Mouse (Mus musculus) midbrain, embryonic 10.5 days (tissue): Measurements from ENCODE around the gene Arhgap11a. TPM values are rescaled to one million over a fixed set of nuclear protein-coding genes. Genes with fewer than 3 reads are reported as not detected.

ENCODE experiments used
- DNase-seq: peaks from one replicate; pipeline ENCODE4 v3.0.0-alpha.2; 2017; ENCODE audit warnings: low spot score
- H3K27ac ChIP-seq: fragments of 300-500 bp; sonication (generic); replicated peaks from 2 replicates; pipeline ENCODE4 v1.5.1; 2016; ENCODE audit warnings: mild to moderate bottlenecking
- H3K27me3 ChIP-seq: fragments of 300-500 bp; sonication (generic); 2 replicates; pipeline ENCODE4 v1.6.1; 2016; ENCODE audit warnings: low read depth, mild to moderate bottlenecking; ENCODE audit not compliant: poor library complexity, severe bottlenecking
- H3K36me3 ChIP-seq: fragments of 300-500 bp; sonication (generic); 2 replicates; pipeline ENCODE4 v1.6.1; 2016; ENCODE audit warnings: mild to moderate bottlenecking, moderate library complexity
- H3K4me1 ChIP-seq: fragments of 300-500 bp; sonication (generic); 2 replicates; pipeline ENCODE4 v1.6.1; 2016
- H3K4me3 ChIP-seq: fragments of 300-500 bp; sonication (generic); 2 replicates; pipeline ENCODE4 v1.5.1; 2016; ENCODE audit warnings: mild to moderate bottlenecking, moderate library complexity
- H3K9me3 ChIP-seq: fragments of 300-500 bp; sonication (generic); replicated peaks from 2 replicates; pipeline ENCODE4 v1.6.1; 2016; ENCODE audit warnings: mild to moderate bottlenecking
- WGBS: fragments of 180-500 bp; shearing (Covaris S2); methylation state at CpG from one replicate; pipeline ENCODE4 v1.1.7; 2016; 5-methylcytosine and 5-hydroxymethylcytosine counted together
- polyA plus RNA-seq: library from polyadenylated mRNA; unstranded; fragments of >200 nt; fragmentation: Nextera tagmentation; extraction: Ambion mirVana; gene quantifications from 2 replicates; pipeline ENCODE4 v1.2.1, GENCODE M21; 2016

The Arhgap11a gene
- 31.3 and 38.6 TPM in 2 replicates for polyA plus RNA-seq

DNA sequence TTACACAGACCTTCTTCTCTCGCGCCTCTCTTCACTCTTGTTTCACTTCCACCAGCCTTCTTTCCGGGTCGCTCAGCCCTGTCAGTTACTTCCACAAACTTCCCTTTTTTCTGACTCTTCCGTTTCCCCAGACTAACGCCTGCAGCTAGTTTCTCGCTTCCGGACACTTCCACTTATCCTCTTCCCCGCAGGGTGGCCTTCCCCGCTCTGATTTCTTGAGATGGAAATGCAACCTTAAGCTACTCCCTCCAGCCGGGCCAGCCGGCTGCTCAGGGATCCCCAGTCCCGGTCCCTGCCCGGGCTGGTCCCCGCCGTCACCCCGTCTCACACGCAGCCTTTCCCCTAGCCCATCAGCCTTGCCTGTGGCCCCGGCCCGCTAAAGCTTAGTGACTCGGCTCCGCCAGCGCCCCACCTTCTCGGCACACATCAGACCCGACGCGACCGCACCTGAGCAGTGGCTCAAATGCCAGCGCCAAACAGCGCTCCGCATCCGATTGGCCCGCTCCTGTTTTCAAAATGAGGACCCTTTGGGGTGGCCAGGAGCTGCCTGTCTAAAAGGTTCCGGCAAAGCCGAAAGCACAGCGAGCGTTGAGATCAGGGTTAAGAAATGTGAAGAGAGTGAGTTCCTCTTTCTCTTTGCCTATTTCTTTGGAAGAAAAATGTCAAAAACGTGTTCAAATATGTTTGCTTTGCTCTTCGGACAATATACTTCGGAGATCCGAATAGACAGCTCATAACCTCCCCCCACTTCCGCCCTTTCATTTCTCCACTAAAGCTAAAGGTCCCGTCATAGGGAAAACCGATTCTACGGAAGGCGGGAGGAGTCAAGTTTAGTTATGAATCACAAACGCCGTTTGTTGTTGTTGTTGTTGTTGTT, at the start of gene Arhgap11a:
Arhgap11a (minus strand) TSS at position 417 of the 877 bp plus-strand sequence.
- DNase-seq: peak; percentile 91
- no peaks in the 10 kb centered on the region for H3K27me3 ChIP-seq
- WGBS: under 1% methylated on average over 48 of the region's 48 CpGs
- H3K4me3 ChIP-seq: peak within 1 kb of the TSS; percentile 91
- H3K9me3 ChIP-seq: no peaks in the 10 kb centered on the region
- H3K36me3 ChIP-seq: peaks cover 23% of the 10 kb centered on the region
- peak within 1 kb of the TSS; percentile 94 for H3K27ac ChIP-seq
- peaks cover 28% of the 10 kb centered on the region for H3K4me1 ChIP-seq

DNA sequence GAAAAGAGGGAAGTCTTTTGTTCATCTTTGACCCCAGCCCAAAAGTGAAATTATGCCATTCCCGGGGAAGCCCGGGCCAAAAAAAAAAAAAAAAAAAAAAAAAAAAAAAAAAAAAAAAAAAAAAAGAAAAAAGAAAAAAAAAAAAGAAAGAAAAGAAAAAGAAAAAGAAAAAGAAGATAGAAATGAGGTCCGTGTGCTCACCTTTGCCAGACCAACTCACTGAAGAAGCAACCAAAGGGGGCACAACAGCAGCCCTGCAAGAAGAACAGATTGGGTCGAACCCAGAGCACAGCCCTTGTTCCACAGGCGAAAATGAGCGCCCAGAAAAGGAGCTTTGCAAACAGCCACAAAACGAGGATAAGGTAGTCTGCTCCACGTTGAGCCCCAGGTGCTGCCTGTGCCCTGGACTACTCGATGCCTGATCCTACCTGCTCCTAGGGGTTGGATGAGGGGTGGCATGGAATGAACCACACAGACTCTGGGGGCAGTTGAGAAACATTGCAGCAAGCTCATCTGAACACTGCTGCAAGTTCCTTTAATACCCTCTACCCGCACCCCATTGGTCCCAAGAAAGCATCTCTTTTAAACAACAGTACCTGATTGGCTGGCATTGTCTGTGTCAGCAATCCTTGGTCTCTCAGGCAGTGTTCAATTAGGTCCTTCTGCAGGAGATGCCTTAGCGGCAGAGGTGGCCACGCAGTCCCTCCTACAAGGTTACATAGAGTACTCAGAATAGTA, 45.1 kb upstream of the Arhgap11a start:
- 83% methylated on average over 10 of the region's 12 CpGs for WGBS
- DNase-seq: no peak

GRCm38 (mm10) chr2:113887166-113887565, 38.7 kb upstream of the Arhgap11a start:
- WGBS: 80% methylated on average over 4 of the region's 4 CpGs
- no peak for DNase-seq
- Histone ChIP-seq H3K4me1 (no peaks in the 10 kb centered on the region), H3K36me3 (no peaks in the 10 kb centered on the region), H3K27me3 (no peaks in the 10 kb centered on the region), H3K27ac (no peak overlapping the region), H3K9me3 (no peaks in the 10 kb centered on the region), H3K4me3 (no peak overlapping the region)

More for the DNA sequence above, 45.1 kb upstream of the Arhgap11a start:
- H3K4me1 ChIP-seq: no peaks in the 10 kb centered on the region
- H3K27ac ChIP-seq: no peak overlapping the region
- no peaks in the 10 kb centered on the region for H3K9me3 ChIP-seq
- no peaks in the 10 kb centered on the region for H3K36me3 ChIP-seq
- H3K4me3 ChIP-seq: no peak overlapping the region
- H3K27me3 ChIP-seq: no peaks in the 10 kb centered on the region

DNA sequence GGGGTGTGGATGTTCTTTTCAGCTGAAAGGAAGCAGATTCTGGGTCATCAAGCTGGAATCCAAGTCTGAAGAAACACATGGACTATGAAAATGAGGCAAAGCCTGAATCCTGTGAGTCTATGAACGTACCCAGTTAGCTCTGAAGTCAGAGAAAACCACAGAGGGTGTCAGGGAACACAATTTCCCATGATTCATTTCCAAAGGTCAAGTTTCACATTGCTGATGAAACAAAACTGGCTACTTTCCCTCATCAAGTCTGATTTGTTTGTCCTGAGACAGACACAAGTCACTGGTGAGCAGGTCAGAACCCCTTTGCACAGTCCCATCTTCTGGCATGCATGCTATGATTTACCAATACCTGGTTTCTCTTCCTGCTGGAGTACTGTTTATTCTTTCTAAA, 37.6 kb upstream of the Arhgap11a start:
- H3K9me3 ChIP-seq: no peaks in the 10 kb centered on the region
- no peak overlapping the region for H3K4me3 ChIP-seq
- no peaks in the 10 kb centered on the region for H3K36me3 ChIP-seq
- DNase-seq: no peak
- H3K27ac ChIP-seq: no peak overlapping the region
- 67% methylated on average over 1 of the region's 1 CpGs for WGBS
- no peaks in the 10 kb centered on the region for H3K27me3 ChIP-seq
- H3K4me1 ChIP-seq: no peaks in the 10 kb centered on the region

- DNase-seq: no peak
- WGBS: 93% methylated on average over 1 of the region's 1 CpGs
- Histone ChIP-seq H3K4me1 (no peaks in the 10 kb centered on the region), H3K27ac (no peak overlapping the region), H3K36me3 (no peaks in the 10 kb centered on the region), H3K27me3 (no peaks in the 10 kb centered on the region), H3K9me3 (no peaks in the 10 kb centered on the region), H3K4me3 (no peak overlapping the region)
Measured at GRCm38 (mm10) chr2:113870115-113870514, 21.7 kb upstream of the Arhgap11a start.

DNA sequence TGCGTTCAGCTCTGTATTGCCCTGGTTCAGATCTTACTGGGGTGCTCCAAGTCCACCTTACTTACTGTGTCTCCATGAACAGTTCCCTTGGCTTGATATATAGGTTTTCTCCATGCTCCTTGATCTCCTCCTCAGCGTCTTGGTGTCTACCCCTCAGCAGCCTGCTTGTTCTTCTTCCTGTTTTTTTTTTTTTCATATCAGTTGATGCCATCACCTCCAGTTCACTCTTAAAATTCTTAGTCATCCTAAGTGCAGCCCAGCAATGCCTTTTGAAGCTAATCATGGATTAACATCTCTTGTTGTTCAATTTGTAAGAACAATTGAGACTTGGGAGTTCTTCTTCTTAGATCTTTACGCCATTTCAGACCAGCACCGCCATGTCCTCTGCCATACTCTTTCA, 19.9 kb upstream of the Arhgap11a start:
- no peaks in the 10 kb centered on the region for H3K27me3 ChIP-seq
- H3K9me3 ChIP-seq: no peaks in the 10 kb centered on the region
- WGBS: 87% methylated on average over 4 of the region's 4 CpGs
- no peaks in the 10 kb centered on the region for H3K36me3 ChIP-seq
- H3K4me3 ChIP-seq: no peak overlapping the region
- DNase-seq: no peak
- no peaks in the 10 kb centered on the region for H3K4me1 ChIP-seq
- H3K27ac ChIP-seq: no peak overlapping the region

- DNase-seq: no peak
- 63% methylated on average over 2 of the region's 2 CpGs for WGBS
- no peaks in the 10 kb centered on the region for H3K4me1 ChIP-seq
Measured at GRCm38 (mm10) chr2:113866155-113866554, 17.7 kb upstream of the Arhgap11a start.

DNA sequence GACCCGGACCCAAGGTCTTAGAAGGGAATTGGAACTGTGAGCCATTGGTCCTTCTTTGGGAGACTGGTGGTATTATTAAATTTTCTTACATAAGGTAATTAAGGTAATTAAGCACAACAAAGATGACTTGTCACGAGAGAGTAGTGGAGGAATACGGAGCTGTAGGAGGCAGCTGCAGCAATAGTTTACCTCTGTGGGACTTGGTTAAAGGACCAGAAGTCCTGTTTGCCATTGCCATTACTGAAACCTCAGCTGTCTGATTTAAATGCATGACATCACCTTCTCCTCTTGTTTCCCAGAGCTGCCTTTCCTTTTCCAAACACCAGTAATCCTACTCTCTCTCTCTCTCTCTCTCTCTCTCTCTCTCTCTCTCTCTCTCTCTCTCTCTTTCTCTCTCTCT, 680 bp upstream of the Arhgap11a start:
- H3K4me1 ChIP-seq: peaks cover 28% of the 10 kb centered on the region
- no peaks in the 10 kb centered on the region for H3K9me3 ChIP-seq
- H3K4me3 ChIP-seq: peak overlapping the region; percentile 91
- DNase-seq: no peak
- H3K27ac ChIP-seq: peak overlapping the region; percentile 94
- WGBS: 0% methylated on average over 3 of the region's 3 CpGs
- no peaks in the 10 kb centered on the region for H3K27me3 ChIP-seq
- peaks cover 17% of the 10 kb centered on the region for H3K36me3 ChIP-seq

More at GRCm38 (mm10) chr2:113866155-113866554, 17.7 kb upstream of the Arhgap11a start:
- Histone ChIP-seq H3K27me3 (no peaks in the 10 kb centered on the region), H3K36me3 (no peaks in the 10 kb centered on the region), H3K9me3 (no peaks in the 10 kb centered on the region), H3K4me3 (no peak overlapping the region), H3K27ac (no peak overlapping the region)

- 1% methylated on average over 24 of the region's 24 CpGs for WGBS
- H3K27me3 ChIP-seq: no peaks in the 10 kb centered on the region
- DNase-seq: no peak
- no peaks in the 10 kb centered on the region for H3K9me3 ChIP-seq
- H3K4me1 ChIP-seq: peaks cover 28% of the 10 kb centered on the region
- H3K4me3 ChIP-seq: peak overlapping the region; percentile 91
- peak overlapping the region; percentile 94 for H3K27ac ChIP-seq
- H3K36me3 ChIP-seq: peaks cover 29% of the 10 kb centered on the region
Measured at GRCm38 (mm10) chr2:113847678-113848244, 700 bp downstream of the Arhgap11a start.

- DNase-seq: no peak
- 91% methylated on average over 4 of the region's 4 CpGs for WGBS
- no peaks in the 10 kb centered on the region for H3K9me3 ChIP-seq
- H3K27me3 ChIP-seq: no peaks in the 10 kb centered on the region
- peaks cover 56% of the 10 kb centered on the region for H3K36me3 ChIP-seq
- H3K4me3 ChIP-seq: no peak overlapping the region
- no peak overlapping the region for H3K27ac ChIP-seq
- peaks cover 28% of the 10 kb centered on the region for H3K4me1 ChIP-seq
Measured at GRCm38 (mm10) chr2:113845081-113845480, 3.4 kb downstream of the Arhgap11a start.

- DNase-seq: no peak
- no peak overlapping the region for H3K4me3 ChIP-seq
- WGBS: 89% methylated on average over 4 of the region's 4 CpGs
- no peaks in the 10 kb centered on the region for H3K27me3 ChIP-seq
- peaks cover 13% of the 10 kb centered on the region for H3K4me1 ChIP-seq
- no peak overlapping the region for H3K27ac ChIP-seq
- H3K9me3 ChIP-seq: no peaks in the 10 kb centered on the region
- peaks cover 89% of the 10 kb centered on the region for H3K36me3 ChIP-seq
Measured at GRCm38 (mm10) chr2:113841656-113842437, 6.6 kb downstream of the Arhgap11a start.

DNA sequence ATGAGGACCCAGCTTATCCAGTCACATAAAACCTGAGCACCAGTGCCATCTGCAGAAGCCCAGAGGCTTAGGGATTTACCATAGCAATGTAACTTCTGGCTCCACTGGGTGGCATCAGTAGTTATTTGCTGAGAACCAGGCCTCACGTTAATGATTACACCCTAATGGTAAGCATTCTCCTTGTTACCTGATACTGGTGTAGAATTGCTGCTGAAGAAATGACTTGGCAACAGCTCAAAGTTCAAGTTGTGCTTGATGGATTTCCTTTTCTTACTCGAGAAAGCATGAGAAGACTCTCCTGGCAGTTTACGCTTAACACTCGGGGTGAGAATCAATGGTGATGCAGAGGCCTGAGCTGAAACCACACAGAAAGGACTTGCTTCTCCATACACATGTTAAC, 9.0 kb downstream of the Arhgap11a start:
- no peak overlapping the region for H3K27ac ChIP-seq
- H3K27me3 ChIP-seq: no peaks in the 10 kb centered on the region
- H3K4me3 ChIP-seq: no peak overlapping the region
- H3K9me3 ChIP-seq: no peaks in the 10 kb centered on the region
- H3K4me1 ChIP-seq: no peaks in the 10 kb centered on the region
- DNase-seq: no peak
- peaks cover 99% of the 10 kb centered on the region for H3K36me3 ChIP-seq
- 92% methylated on average over 4 of the region's 4 CpGs for WGBS
